Mouse (Mus musculus) heart, postnatal 0 days (tissue): ENCODE results near the gene Tyw5. TPM values are rescaled to one million over a fixed set of nuclear protein-coding genes. Genes with fewer than 3 reads are reported as not detected.

Experiments used
- ATAC-seq: fragments of 200-750 bp; cut with Nextera tagmentation; 2 replicates; pipeline ENCODE4 v1.8.0; 2017; ENCODE audit warnings: low read depth, moderate number of reproducible peaks, moderate library complexity; ENCODE audit not compliant: insufficient read depth
- DNase-seq: peaks from one replicate; pipeline ENCODE4 v3.0.0-alpha.2; 2016; ENCODE audit warnings: low spot score
- H3K27ac ChIP-seq: fragments of 300-500 bp; sonication (generic); 2 replicates; pipeline ENCODE4 v1.5.1; 2014; ENCODE audit warnings: low read depth, mild to moderate bottlenecking
- H3K27me3 ChIP-seq: fragments of 300-500 bp; sonication (generic); 2 replicates; pipeline ENCODE4 v1.6.1; 2014; ENCODE audit warnings: low read length, mixed read lengths; ENCODE audit not compliant: control insufficient read depth, insufficient read depth
- H3K36me3 ChIP-seq: fragments of 300-500 bp; sonication (generic); replicated peaks from 2 replicates; pipeline ENCODE4 v1.6.1; 2014; ENCODE audit warnings: low read length, mixed read lengths; ENCODE audit not compliant: control insufficient read depth, insufficient read depth
- H3K4me1 ChIP-seq: fragments of 300-500 bp; sonication (generic); 2 replicates; pipeline ENCODE4 v1.6.1; 2014; ENCODE audit warnings: antibody characterized with exemption; ENCODE audit not compliant: control insufficient read depth, insufficient read depth
- H3K4me2 ChIP-seq: fragments of 300-500 bp; sonication (generic); 2 replicates; pipeline ENCODE4 v1.6.1; 2014; ENCODE audit warnings: low read depth, mild to moderate bottlenecking, low read length, moderate library complexity
- H3K4me3 ChIP-seq: fragments of 300-500 bp; sonication (generic); 2 replicates; pipeline ENCODE4 v1.5.1; 2014; ENCODE audit warnings: low read depth, low read length
- H3K9ac ChIP-seq: fragments of 300-500 bp; sonication (generic); replicated peaks from 2 replicates; pipeline ENCODE4 v1.6.1; 2014; ENCODE audit warnings: low read depth, low read length, mixed read lengths
- H3K9me3 ChIP-seq: fragments of 300-500 bp; sonication (generic); replicated peaks from 2 replicates; pipeline ENCODE4 v1.6.1; 2016; ENCODE audit warnings: low read length; ENCODE audit not compliant: control insufficient read depth
- CTCF ChIP-seq: IDR thresholded peaks from 2 replicates; pipeline ENCODE4 v1.5.1; 2016; ENCODE audit warnings: antibody characterized with exemption, control low read depth, low read depth
- EP300 ChIP-seq: IDR thresholded peaks from 2 replicates; pipeline ENCODE4 v1.6.1; 2016; ENCODE audit warnings: antibody characterized with exemption, low read depth
- WGBS: fragments of 180-500 bp; shearing (Covaris S2); extraction: QIAGEN DNeasy Blood & Tissue Kit; methylation state at CpG from one replicate; pipeline ENCODE4 v1.1.7; 2014; 5-methylcytosine and 5-hydroxymethylcytosine counted together
- polyA plus RNA-seq: library from polyadenylated mRNA; unstranded; fragments of >200 nt; fragmentation: Nextera tagmentation; extraction: Ambion mirVana; gene quantifications from 2 replicates; pipeline ENCODE4 v1.2.1, GENCODE M21; 2015
- total RNA-seq: library from RNA; depleted of rRNA; stranded (reverse); fragments of >200 nt; gene quantifications from 2 replicates; pipeline ENCODE4 v1.2.3, GENCODE M21; 2014; ENCODE audit warnings: low replicate concordance

The Tyw5 gene
- total and polyA plus RNA-seq, 2 experiments from 2014 or later: 11.5 to 18.9 TPM

DNA sequence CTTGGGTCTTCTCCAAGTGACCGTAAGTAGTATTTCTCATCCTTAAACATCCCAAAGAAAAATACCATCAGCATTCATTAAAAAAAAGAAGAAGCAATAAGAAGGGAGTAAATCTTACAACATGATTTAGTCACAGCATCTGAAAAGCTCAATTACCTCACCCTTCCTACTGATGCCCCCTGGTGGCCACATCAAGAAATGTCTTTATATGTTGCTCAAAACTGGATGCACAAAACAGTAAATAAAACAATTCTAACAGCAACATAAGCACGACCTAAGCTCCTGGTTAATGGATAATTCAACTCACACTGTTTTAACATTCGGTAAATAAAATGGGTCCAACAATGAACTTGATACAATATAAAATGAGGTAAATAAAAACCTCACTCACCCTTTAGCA lies 12.8 kb downstream of the Tyw5 start:
- H3K27ac ChIP-seq: no peak overlapping the region
- H3K27me3 ChIP-seq: no peaks in the 10 kb centered on the region
- 54% methylated on average over 3 of the region's 3 CpGs for WGBS
- no peak for TF ChIP-seq EP300
- peak; percentile 70 for TF ChIP-seq CTCF
- no peaks in the 10 kb centered on the region for H3K4me1 ChIP-seq
- no peak overlapping the region for H3K9ac ChIP-seq
- peak; percentile 67 for DNase-seq
- ATAC-seq: no peak
- no peak overlapping the region for H3K4me3 ChIP-seq
- peaks cover 52% of the 10 kb centered on the region for H3K36me3 ChIP-seq
- no peak overlapping the region for H3K4me2 ChIP-seq
- H3K9me3 ChIP-seq: no peaks in the 10 kb centered on the region

DNA sequence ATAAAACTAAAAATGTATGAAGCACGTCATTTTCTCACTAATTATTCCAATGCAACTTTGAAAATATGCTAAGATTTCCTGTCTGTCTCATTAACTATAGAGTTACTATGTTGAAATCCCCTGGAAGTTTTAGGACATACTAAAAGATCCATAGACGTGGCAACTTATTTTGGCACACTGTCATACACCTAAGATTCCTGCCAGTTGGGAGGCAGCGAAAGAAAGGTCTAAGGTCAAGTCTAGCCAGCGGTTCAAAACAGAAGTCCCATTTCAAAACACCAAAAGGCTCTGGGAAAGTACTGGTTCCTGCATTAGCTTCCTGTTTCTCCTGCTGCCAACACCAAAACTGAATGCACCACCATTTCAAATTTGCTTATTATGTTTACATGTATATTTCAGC lies 14.5 kb downstream of the Tyw5 start:
- Histone ChIP-seq H3K36me3 (peaks cover 63% of the 10 kb centered on the region), H3K9me3 (no peaks in the 10 kb centered on the region), H3K27ac (no peak overlapping the region), H3K27me3 (no peaks in the 10 kb centered on the region), H3K9ac (no peak overlapping the region), H3K4me2 (no peak overlapping the region), H3K4me1 (no peaks in the 10 kb centered on the region), H3K4me3 (no peak overlapping the region)
- no peak for DNase-seq
- TF ChIP-seq EP300 (no peak), CTCF (no peak)
- no peak for ATAC-seq
- whole genome bisulfite sequencing: 75% methylated on average over 4 of the region's 4 CpGs

DNA sequence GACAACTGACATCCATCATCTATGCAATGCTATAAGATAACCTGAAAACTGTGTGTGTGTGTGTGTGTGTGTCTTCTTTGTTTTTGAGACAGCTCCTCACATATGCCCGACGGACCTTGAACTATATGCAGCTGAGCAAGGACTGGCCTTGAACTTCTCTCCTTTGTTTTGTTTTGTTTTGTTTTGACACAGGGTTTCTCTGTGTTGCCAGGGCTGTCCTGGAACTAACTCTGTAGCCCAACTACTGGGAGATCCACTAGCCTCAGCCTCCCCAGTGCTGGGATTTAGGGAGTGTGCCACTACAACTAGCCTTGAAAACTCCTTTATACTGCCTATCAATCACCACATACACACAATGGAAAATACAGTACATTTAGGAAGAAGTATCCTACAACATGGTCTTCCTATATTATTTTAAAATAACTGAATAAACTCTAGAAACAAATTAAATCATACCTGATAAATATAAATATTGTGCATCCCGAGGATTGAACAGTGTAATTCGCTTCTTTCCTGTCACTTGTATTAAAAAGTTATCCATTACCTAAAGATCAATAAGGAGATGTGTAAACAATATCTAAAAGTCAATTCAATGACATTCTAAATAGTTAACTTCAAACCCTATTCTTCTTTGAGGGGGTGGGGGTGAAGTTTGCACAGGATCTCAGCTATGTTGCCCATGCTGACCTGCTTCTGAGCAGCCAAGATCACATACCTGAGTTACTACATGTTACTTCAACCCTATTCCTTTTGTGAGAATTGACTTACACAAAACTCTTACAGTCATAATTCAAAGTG lies 15.7 kb downstream of the Tyw5 start:
- ATAC-seq: no peak
- no peak overlapping the region for H3K4me3 ChIP-seq
- H3K9ac ChIP-seq: no peak overlapping the region
- peaks cover 54% of the 10 kb centered on the region for H3K36me3 ChIP-seq
- H3K27ac ChIP-seq: no peak overlapping the region
- no peak overlapping the region for H3K4me2 ChIP-seq
- 91% methylated on average over 4 of the region's 4 CpGs for WGBS
- no peaks in the 10 kb centered on the region for H3K4me1 ChIP-seq
- H3K9me3 ChIP-seq: no peaks in the 10 kb centered on the region
- no peaks in the 10 kb centered on the region for H3K27me3 ChIP-seq
- no peak for DNase-seq
- TF ChIP-seq CTCF (no peak), EP300 (no peak)

DNA sequence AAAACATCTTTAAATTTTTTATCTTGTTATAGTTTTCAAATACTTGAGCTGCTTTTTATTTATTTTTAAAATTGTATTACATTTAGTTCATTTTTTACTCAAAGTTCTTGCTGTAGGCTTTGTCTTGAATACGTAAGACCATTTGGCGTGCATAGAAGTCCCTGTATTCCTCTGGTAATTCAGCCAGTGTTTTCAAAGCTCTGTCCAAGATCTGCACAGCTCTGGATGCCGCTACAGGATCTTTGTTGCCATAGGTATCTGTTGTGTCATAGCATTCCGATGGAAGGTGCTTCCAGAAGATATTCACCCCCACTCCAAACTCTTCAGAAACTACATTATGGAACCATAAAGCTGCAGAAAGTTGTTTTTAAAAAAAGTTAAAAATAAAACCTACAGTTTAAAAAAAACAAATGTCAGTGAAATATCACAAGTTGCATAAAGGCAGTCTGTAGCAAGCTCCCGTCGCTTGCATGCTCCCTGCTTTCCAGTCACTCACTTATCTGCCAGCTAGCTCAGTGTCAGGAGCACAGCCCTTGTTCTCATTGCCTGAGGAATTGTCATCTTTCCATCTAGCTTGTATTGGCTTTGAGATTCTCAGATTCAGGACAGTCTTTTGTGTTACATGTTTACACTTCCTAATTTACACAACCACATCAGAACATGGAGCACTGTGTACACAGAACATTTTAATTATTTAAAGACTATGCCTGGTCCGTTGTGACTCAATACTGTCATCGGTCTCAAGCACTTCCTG lies 18.3 kb downstream of the Tyw5 start:
- no peaks in the 10 kb centered on the region for H3K4me1 ChIP-seq
- H3K4me3 ChIP-seq: no peak overlapping the region
- ATAC-seq (no peak), DNase-seq (no peak)
- H3K36me3 ChIP-seq: peaks cover 41% of the 10 kb centered on the region
- H3K27me3 ChIP-seq: no peaks in the 10 kb centered on the region
- no peak overlapping the region for H3K9ac ChIP-seq
- H3K27ac ChIP-seq: no peak overlapping the region
- no peak for TF ChIP-seq CTCF
- no peak for TF ChIP-seq EP300
- H3K9me3 ChIP-seq: no peaks in the 10 kb centered on the region
- no peak overlapping the region for H3K4me2 ChIP-seq
- 87% methylated on average over 8 of the region's 8 CpGs for WGBS

DNA sequence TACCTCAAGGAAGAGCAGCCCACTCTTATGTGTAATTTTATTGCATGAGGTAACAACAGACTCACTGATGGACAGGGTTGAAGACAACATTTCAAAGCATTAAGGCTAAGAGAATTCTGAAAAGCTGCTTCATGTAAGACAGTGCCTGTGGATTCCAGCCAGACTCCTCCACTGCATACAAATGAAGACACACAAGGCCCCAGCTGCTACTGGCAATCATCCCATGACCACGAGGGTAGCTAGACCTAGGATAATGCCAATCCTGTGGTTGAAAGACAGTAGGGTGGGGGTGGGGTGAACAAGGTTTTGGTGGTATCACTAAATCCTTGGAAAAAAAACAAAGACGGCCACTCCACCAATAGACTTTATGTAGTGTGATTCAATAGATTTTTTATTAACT lies 19.0 kb downstream of the Tyw5 start:
- 62% methylated on average over 2 of the region's 2 CpGs for WGBS
- DNase-seq: no peak
- H3K9me3 ChIP-seq: no peaks in the 10 kb centered on the region

More for the DNA sequence above, 19.0 kb downstream of the Tyw5 start:
- Histone ChIP-seq H3K36me3 (peaks cover 34% of the 10 kb centered on the region), H3K27me3 (no peaks in the 10 kb centered on the region), H3K4me3 (no peak overlapping the region), H3K27ac (no peak overlapping the region), H3K4me1 (no peaks in the 10 kb centered on the region), H3K4me2 (no peak overlapping the region), H3K9ac (no peak overlapping the region)
- TF ChIP-seq EP300: no peak
- no peak for TF ChIP-seq CTCF
- no peak for ATAC-seq
